Mouse (Mus musculus) kidney, adult 2 months (tissue): ENCODE measurements around the gene Bcas3.
A peak's percentile ranks its signal among the peaks of the same experiment; 100 is the strongest.

ENCODE experiments used
- CTCF ChIP-seq: fragments of 200-500 bp; conservative IDR thresholded peaks from 2 replicates; pipeline ENCODE4 v1.5.1; 2011; ENCODE audit warnings: low read depth, mild to moderate bottlenecking, control low read depth, low read length, moderate library complexity, mixed read lengths; ENCODE audit not compliant: insufficient read depth, insufficient read length
- POLR2A ChIP-seq: fragments of 200-500 bp; IDR thresholded peaks from one replicate; pipeline ENCODE4 v1.6.1; 2011; ENCODE audit warnings: low read depth, low read length, control low read depth

DNA sequence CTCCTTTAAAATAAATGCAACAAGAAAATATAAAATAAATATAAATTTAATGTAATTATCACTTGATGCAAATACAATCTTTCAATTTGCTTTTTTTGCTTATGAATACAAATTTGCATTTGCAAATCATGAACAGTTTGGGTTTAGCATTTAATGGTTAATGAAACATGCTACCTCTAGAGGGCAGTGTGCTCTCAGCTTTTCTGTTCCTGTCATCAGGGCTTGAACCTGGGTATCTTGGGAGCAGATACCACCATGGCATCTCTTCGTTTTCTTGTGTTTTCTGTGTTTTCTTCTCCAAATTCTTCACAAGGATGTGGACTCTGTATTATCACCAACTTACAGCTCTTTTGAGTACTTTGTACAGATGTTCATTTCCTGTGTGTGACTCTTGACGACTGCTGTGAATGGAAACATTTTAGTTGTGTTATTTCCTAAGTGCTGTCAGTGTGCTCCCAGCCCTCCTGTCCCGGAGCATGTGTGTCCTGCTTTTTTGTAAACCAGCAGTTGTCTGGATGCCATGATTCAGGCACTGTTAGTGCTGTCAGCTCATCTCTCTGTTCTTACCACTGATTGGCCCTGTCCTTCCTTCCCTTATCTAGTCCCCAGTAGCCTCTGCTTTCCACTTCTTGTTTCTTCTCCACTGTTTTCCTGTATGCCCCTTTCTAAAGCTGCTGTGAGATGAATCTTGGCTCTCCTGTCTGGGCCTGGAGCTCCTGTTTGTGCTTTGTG is 165.2 kb downstream of the Bcas3 start:
- TF ChIP-seq CTCF = peak; percentile 58
- TF ChIP-seq POLR2A = no peak
